Comparison of ENCODE assay signal across 8 mouse cellular contexts in the genomic region with DNA sequence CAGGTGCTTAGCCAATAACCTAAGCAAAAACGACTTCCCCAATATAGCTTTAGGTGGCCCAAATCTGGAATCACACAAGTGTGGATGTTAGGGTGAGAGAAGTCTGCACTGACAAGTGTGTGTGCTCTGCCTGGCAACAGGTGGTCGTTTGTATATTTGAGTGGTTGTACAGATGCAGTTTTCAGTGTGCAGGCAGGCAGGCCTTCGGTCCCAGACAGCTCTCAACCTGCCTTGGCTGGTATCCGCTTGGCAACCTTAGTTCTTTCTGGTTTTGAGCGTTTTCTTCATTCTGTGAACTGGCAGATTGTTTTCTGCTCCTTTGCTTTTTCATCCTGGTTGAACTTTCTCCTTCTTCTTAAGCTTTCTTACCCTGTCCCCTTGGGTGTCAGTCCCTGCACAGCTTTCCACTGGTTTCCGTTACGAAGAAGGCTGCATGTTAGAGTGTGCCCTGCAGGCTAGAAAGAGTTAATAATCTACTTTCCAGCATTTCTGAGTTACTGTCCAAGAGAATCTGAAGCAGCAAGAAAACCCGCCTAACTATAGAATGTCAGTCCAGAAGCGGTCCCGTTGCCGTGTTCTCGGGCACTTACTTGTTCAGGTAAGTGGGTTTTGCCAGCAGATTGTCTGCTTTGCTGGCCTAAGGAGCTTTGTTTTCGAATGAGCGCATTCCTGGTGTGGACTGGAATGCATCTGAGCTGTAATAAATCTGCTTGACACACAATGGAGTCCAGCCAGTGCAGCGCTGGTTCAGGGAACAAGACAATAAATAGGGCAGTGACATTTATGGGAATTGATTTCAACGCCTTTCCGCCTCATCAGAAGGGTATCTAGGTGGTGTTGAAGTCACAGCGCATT.
DNase-seq lines count a peak whose midpoint lies in the region; ATAC-seq and TF ChIP-seq lines count a peak whose summit lies in the region.

No protein-coding gene starts in this region.

- no peaks in the 10 kb centered on the region for H3K9me3 ChIP-seq in hindbrain, embryonic 13.5 days
- no peaks in the 10 kb centered on the region for H3K9me3 ChIP-seq in limb, embryonic 14.5 days (ENCODE audit: control insufficient read depth, low read length)
- no peaks in the 10 kb centered on the region for H3K9me3 ChIP-seq in neural tube, embryonic 15.5 days (replicated peaks)

- H3K4me3 ChIP-seq in hindbrain, embryonic 13.5 days = no peak overlapping the region
- 0 out of 2 replicates have a peak overlapping the region, but pooled peaks have one; percentile 7 for H3K4me3 ChIP-seq in limb, embryonic 14.5 days (replicated peaks; ENCODE audit: low read length)
- H3K4me3 ChIP-seq in neural tube, embryonic 15.5 days (replicated peaks) = no peak overlapping the region

- DNase-seq in adrenal gland, postnatal 25 days = peak; percentile 32
- peak; percentile 38 for DNase-seq in fibroblast of lung, adult 2 months (ENCODE audit: low read depth)
- DNase-seq in limb, embryonic 14.5 days (ENCODE audit: low spot score) = peak; percentile 44
- DNase-seq in thymus, postnatal 25 days = no peak
- DNase-seq in layer of hippocampus, postnatal 36 days = no peak

- H3K36me3 ChIP-seq in hindbrain, embryonic 13.5 days = no peaks in the 10 kb centered on the region
- no peaks in the 10 kb centered on the region for H3K36me3 ChIP-seq in limb, embryonic 14.5 days (ENCODE audit: control insufficient read depth, insufficient read depth, low read length)
- no peaks in the 10 kb centered on the region for H3K36me3 ChIP-seq in neural tube, embryonic 15.5 days

- WGBS in hindbrain, embryonic 13.5 days = 31% methylated on average over 18 of the region's 18 CpGs
- WGBS in limb, embryonic 14.5 days = 28% methylated on average over 18 of the region's 18 CpGs
- WGBS in neural tube, embryonic 15.5 days = 20% methylated on average over 18 of the region's 18 CpGs

- H3K27ac ChIP-seq in hindbrain, embryonic 13.5 days = peak overlapping the region; percentile 30; the same call in 1 of the 2 replicates
- H3K27ac ChIP-seq in limb, embryonic 14.5 days (replicated peaks; ENCODE audit: low read depth, low read length) = no peak overlapping the region; the same call in 1 of the 2 replicates
- H3K27ac ChIP-seq in neural tube, embryonic 15.5 days (replicated peaks) = peak overlapping the region; percentile 39

- H3K4me1 ChIP-seq in hindbrain, embryonic 13.5 days (replicated peaks) = peaks cover 27% of the 10 kb centered on the region
- peaks cover 20% of the 10 kb centered on the region for H3K4me1 ChIP-seq in limb, embryonic 14.5 days (ENCODE audit: control insufficient read depth, insufficient read depth, low read length)
- H3K4me1 ChIP-seq in neural tube, embryonic 15.5 days = peaks cover 32% of the 10 kb centered on the region

- H3K9ac ChIP-seq in hindbrain, embryonic 13.5 days = no peak overlapping the region
- H3K9ac ChIP-seq in limb, embryonic 14.5 days (ENCODE audit: low read depth, low read length, severe bottlenecking) = 0 out of 2 replicates have a peak overlapping the region, but pooled peaks have one; percentile 6
- H3K9ac ChIP-seq in neural tube, embryonic 15.5 days (replicated peaks) = no peak overlapping the region

- H3K27me3 ChIP-seq in hindbrain, embryonic 13.5 days = no peaks in the 10 kb centered on the region
- H3K27me3 ChIP-seq in limb, embryonic 14.5 days (ENCODE audit: control insufficient read depth, insufficient read depth, low read length) = no peaks in the 10 kb centered on the region
- no peaks in the 10 kb centered on the region for H3K27me3 ChIP-seq in neural tube, embryonic 15.5 days (replicated peaks)

- H3K4me2 ChIP-seq in hindbrain, embryonic 13.5 days = peak overlapping the region; percentile 30
- H3K4me2 ChIP-seq in limb, embryonic 14.5 days (replicated peaks; ENCODE audit: low read depth, low read length, severe bottlenecking) = peak overlapping the region; percentile 30
- H3K4me2 ChIP-seq in neural tube, embryonic 15.5 days = peak overlapping the region; percentile 41

- no peak for TF ChIP-seq POLR2A in limb, embryonic 14.5 days (IDR thresholded peaks at IDR 0.05; ENCODE audit: borderline replicate concordance, extremely low read depth, insufficient read depth, insufficient read length)

- ATAC-seq in hindbrain, embryonic 13.5 days (ENCODE audit: low FRiP score) = 0 out of 2 replicates have a peak, but pooled peaks have one; percentile 18
- no peak for ATAC-seq in limb, embryonic 14.5 days (ENCODE audit: low FRiP score, low read depth)
- peak; percentile 68; the same call in 1 of the 2 replicates for ATAC-seq in neural tube, embryonic 15.5 days (ENCODE audit: low FRiP score)
- ATAC-seq in erythroblast, adult 5-6 weeks (replicated peaks; ENCODE audit: low FRiP score, poor library complexity, severe bottlenecking) = no peak

Comparison
In these comparisons a context has a peak if more than half of its experiments do, and no peak if none do; other contexts are left out.
1. DNase-seq: peak in adrenal gland, postnatal 25 days (single experiment), fibroblast of lung, adult 2 months (single experiment) and limb, embryonic 14.5 days (single experiment); none in thymus, postnatal 25 days (single experiment) and layer of hippocampus, postnatal 36 days (0 of 2).
2. ATAC-seq: peak in hindbrain, embryonic 13.5 days (single experiment) and neural tube, embryonic 15.5 days (single experiment); none in limb, embryonic 14.5 days (single experiment) and erythroblast, adult 5-6 weeks (single experiment).
3. Peak in every context shown above with its lines, with median percentiles within 50 percentile points of each other: H3K4me2 ChIP-seq.